Mouse (Mus musculus) testis, adult 2 months (tissue): ENCODE data around the gene Osbpl10.

Source experiments
- CTCF ChIP-seq: fragments of 200-500 bp; IDR thresholded peaks from 2 replicates; pipeline ENCODE4 v1.5.1; 2012; ENCODE audit warnings: low read depth, mild to moderate bottlenecking, inconsistent platforms, low read length, moderate library complexity; ENCODE audit not compliant: control insufficient read depth, insufficient read depth, insufficient replicate concordance
- POLR2A ChIP-seq: fragments of 200-500 bp; IDR thresholded peaks from 2 replicates; pipeline ENCODE4 v1.6.1; 2012; ENCODE audit warnings: low read depth, mild to moderate bottlenecking, inconsistent platforms, low read length, moderate library complexity; ENCODE audit not compliant: control insufficient read depth

DNA sequence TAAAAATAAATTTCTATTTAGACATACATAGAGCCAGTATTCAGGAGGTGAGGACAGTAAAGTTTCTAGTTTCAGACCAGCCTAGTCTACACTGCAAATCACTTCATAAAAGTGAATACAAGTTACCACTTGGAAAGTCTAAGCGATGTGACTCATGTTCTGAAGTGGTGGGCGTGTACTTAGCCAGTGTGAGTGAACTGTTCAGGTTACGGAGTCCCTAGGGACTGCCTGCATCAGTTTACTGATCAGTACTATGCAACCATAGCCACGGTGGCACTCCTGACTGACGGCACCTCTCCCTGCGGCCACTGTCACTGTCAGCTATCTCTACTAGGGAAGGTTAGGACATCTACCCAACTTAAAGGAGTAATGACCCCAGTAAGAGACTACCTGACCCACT, 266.7 kb downstream of the Osbpl10 start:
- TF ChIP-seq CTCF, result no peak
- no peak for TF ChIP-seq POLR2A
